Mouse (Mus musculus) lung, embryonic 16.5 days (tissue): ENCODE measurements around the gene Nemf. TPM values are rescaled to one million over a fixed set of nuclear protein-coding genes. Genes with fewer than 3 reads are reported as not detected.

Experiments used
- microRNA-seq: library from miRNA; unstranded; fragments of <30 nt; microRNA quantifications from one replicate; pipeline ENCODE4, GENCODE M21; 2016
- polyA plus RNA-seq: library from polyadenylated mRNA; unstranded; fragments of >200 nt; fragmentation: Nextera tagmentation; extraction: Ambion mirVana; gene quantifications from 2 replicates; pipeline ENCODE4 v1.2.1, GENCODE M21; 2015

Nemf gene
- polyA plus RNA-seq, 1 experiment from 2014 or later: 86.9 TPM

Small RNAs within 50 kb of the gene (microRNA-seq; reads per million reads assigned to microRNA genes)
- gene Gm47299 (not detected), gene Gm47305 (not detected)

Other genes starting within 250 kb of the Nemf start
- gene Rps29, start 198.0 kb downstream of the Nemf start, polyA plus RNA-seq: 1,683 and 1,851 TPM in 2 replicates
- 26.2 and 28.2 TPM in 2 replicates for gene Lrr1, start 188.4 kb downstream of the Nemf start, polyA plus RNA-seq
- gene Rpl36al, start 173.1 kb downstream of the Nemf start, polyA plus RNA-seq: 496 and 530 TPM in 2 replicates
- gene Mgat2, start 173.0 kb downstream of the Nemf start, polyA plus RNA-seq: 39.1 and 40.6 TPM in 2 replicates
- 27.7 and 28.2 TPM in 2 replicates for gene Gm49383, start 160.1 kb downstream of the Nemf start, polyA plus RNA-seq
- 8.0 and 10.0 TPM in 2 replicates for gene Dnaaf2, start 158.7 kb downstream of the Nemf start, polyA plus RNA-seq
- gene Gm49384, start 152.9 kb downstream of the Nemf start, polyA plus RNA-seq: 25.8 and 27.2 TPM in 2 replicates
- 28.3 and 28.6 TPM in 2 replicates for gene Pole2, start 129.0 kb downstream of the Nemf start, polyA plus RNA-seq
- 6.2 and 7.8 TPM in 2 replicates for gene Klhdc1, start 116.0 kb downstream of the Nemf start, polyA plus RNA-seq
- gene Klhdc2, start 60.5 kb downstream of the Nemf start, polyA plus RNA-seq: 98.4 and 103 TPM in 2 replicates
- 35.1 and 41.8 TPM in 2 replicates for gene Arf6, start 15.0 kb upstream of the Nemf start, polyA plus RNA-seq
- gene Gm9887, start 15.3 kb upstream of the Nemf start, polyA plus RNA-seq: 1.3 TPM in 2 replicates
- 19.0 and 19.9 TPM in 2 replicates for gene Vcpkmt, start 225.9 kb upstream of the Nemf start, polyA plus RNA-seq